In the genomic region with DNA sequence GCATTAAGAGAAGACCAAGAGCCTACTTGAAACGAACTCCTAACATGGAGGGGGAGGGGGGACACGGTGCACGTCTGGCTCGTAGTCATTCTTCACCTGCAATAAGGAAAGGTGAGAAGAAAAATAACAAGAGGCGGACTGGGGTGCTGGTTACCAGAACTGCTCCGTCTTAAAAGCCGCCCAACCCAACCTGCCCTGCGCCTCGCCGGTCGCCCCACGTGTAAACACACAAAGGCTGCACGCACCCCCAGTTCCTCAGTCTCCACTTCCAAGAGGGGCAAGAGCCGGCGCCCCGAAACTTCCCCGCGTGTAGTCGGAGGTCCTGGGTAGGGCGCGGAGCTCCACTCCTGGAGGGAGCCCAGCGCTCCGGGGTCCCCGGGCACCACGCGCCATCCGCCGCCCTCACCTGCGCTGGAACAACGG, we compare ENCODE assay signal across 8 mouse cellular contexts. TPM values are rescaled to one million over a fixed set of nuclear protein-coding genes. Genes with fewer than 3 reads are reported as not detected.
DNase-seq lines count a peak whose midpoint lies in the region; ATAC-seq and TF ChIP-seq lines count a peak whose summit lies in the region.

No protein-coding gene starts in this region.

- no peak for TF ChIP-seq POLR2A in bone marrow, adult 2 months (IDR thresholded peaks at IDR 0.05; ENCODE audit: borderline replicate concordance, control insufficient read depth, low read depth, low read length)

- H3K4me1 ChIP-seq in bone marrow, adult 2 months (ENCODE audit: control insufficient read depth, insufficient read depth, low read length): no peaks in the 10 kb centered on the region; the same call in 1 of the 2 replicates
- H3K4me1 ChIP-seq in hindbrain, embryonic 11.5 days (replicated peaks; ENCODE audit: control insufficient read depth, insufficient read depth, low read length): peaks cover 3% of the 10 kb centered on the region; the same call in 1 of the 2 replicates
- H3K4me1 ChIP-seq in midbrain, embryonic 11.5 days (ENCODE audit: control insufficient read depth, insufficient read depth, low read length): peaks cover 16% of the 10 kb centered on the region

- no peak for TF ChIP-seq CTCF in left cerebral cortex, adult 2 months (IDR thresholded peaks at IDR 0.05)
- TF ChIP-seq CTCF in bone marrow, adult 2 months (IDR thresholded peaks at IDR 0.05; ENCODE audit: control insufficient read depth, insufficient read depth, low read length): no peak

- H3K27me3 ChIP-seq in hindbrain, embryonic 11.5 days (ENCODE audit: control insufficient read depth, insufficient read depth, low read length): no peaks in the 10 kb centered on the region
- no peaks in the 10 kb centered on the region for H3K27me3 ChIP-seq in midbrain, embryonic 11.5 days (ENCODE audit: control insufficient read depth, insufficient read depth, low read length)

- intact Hi-C loops in left cerebral cortex, adult 2 months (cut with DNase I): no loop called here

- H3K27ac ChIP-seq in left cerebral cortex, adult 2 months: no peak overlapping the region
- peak overlapping the region; percentile 46; the same call in 1 of the 2 replicates for H3K27ac ChIP-seq in bone marrow, adult 2 months (ENCODE audit: control insufficient read depth, insufficient read depth, low read depth, low read length, poor library complexity)
- H3K27ac ChIP-seq in hindbrain, embryonic 11.5 days (ENCODE audit: low read depth, low read length): peak overlapping the region; percentile 91
- peak overlapping the region; percentile 94 for H3K27ac ChIP-seq in midbrain, embryonic 11.5 days (ENCODE audit: low read depth, low read length)

- no peak; the same call in 1 of the 2 replicates for ATAC-seq in hindbrain, embryonic 11.5 days (ENCODE audit: low FRiP score)
- no peak for ATAC-seq in midbrain, embryonic 11.5 days (ENCODE audit: low FRiP score)

- H3K9me3 ChIP-seq in hindbrain, embryonic 11.5 days (ENCODE audit: control insufficient read depth, low read length): no peaks in the 10 kb centered on the region
- H3K9me3 ChIP-seq in midbrain, embryonic 11.5 days (ENCODE audit: control insufficient read depth, low read length): no peaks in the 10 kb centered on the region

- no peaks in the 10 kb centered on the region for H3K36me3 ChIP-seq in hindbrain, embryonic 11.5 days (ENCODE audit: control insufficient read depth, insufficient read depth, low read length)
- no peaks in the 10 kb centered on the region for H3K36me3 ChIP-seq in midbrain, embryonic 11.5 days (ENCODE audit: control insufficient read depth, insufficient read depth, low read length)

- under 1% methylated on average over 30 of the region's 30 CpGs for WGBS in bone marrow, adult 2 months
- 0% methylated on average over 29 of the region's 30 CpGs for WGBS in hindbrain, embryonic 11.5 days
- WGBS in midbrain, embryonic 11.5 days: under 1% methylated on average over 29 of the region's 30 CpGs

- H3K4me2 ChIP-seq in hindbrain, embryonic 11.5 days (replicated peaks; ENCODE audit: low read depth, low read length): peak overlapping the region; percentile 64
- peak overlapping the region; percentile 62 for H3K4me2 ChIP-seq in midbrain, embryonic 11.5 days

- peak overlapping the region; percentile 99 for H3K9ac ChIP-seq in hindbrain, embryonic 11.5 days (ENCODE audit: low read depth, low read length)
- H3K9ac ChIP-seq in midbrain, embryonic 11.5 days (ENCODE audit: low read length): peak overlapping the region; percentile 99

- DNase-seq in left cerebral cortex, adult 2 months (ENCODE audit: extremely low spot score in 1 of 2, low spot score in 2 of 2): peak in 1 of 2 experiments; percentile 10
- no peak for DNase-seq in left cerebral cortex, adult 9 months (ENCODE audit: low spot score in 2 of 2)
- no peak for DNase-seq in hindbrain, embryonic 11.5 days (ENCODE audit: low spot score)
- DNase-seq in midbrain, embryonic 11.5 days (ENCODE audit: low spot score, missing footprints): no peak
- DNase-seq in cerebellum, adult 9-11 months: no peak
- no peak for DNase-seq in ovary, postnatal 36 days (ENCODE audit: low spot score)
- DNase-seq in retina, embryonic 14.5 days (ENCODE audit: low spot score): no peak

- peak overlapping the region; percentile 50 for H3K4me3 ChIP-seq in left cerebral cortex, adult 2 months
- peak overlapping the region; percentile 96 for H3K4me3 ChIP-seq in bone marrow, adult 2 months (replicated peaks; ENCODE audit: control insufficient read depth, low read depth, low read length)
- H3K4me3 ChIP-seq in hindbrain, embryonic 11.5 days (ENCODE audit: low read depth, low read length): peak overlapping the region; percentile 85
- H3K4me3 ChIP-seq in midbrain, embryonic 11.5 days (ENCODE audit: low read depth, low read length): peak overlapping the region; percentile 94

RNA-seq across cellular contexts. Expression of gene Sinhcaf, which starts 1.9 kb away (rescaled TPM):
- 1 to 10 TPM; 3.3 to 4.4 TPM for total RNA-seq in left cerebral cortex, adult 2 months (2021)
- polyA plus RNA-seq in bone marrow, adult 2 months (2011; ENCODE audit: insufficient read depth, insufficient read length, low replicate concordance, missing spikeins): 22.2 and 39.9 TPM in 2 replicates
- polyA plus RNA-seq in hindbrain, embryonic 11.5 days (2014; fragmentation: Nextera tagmentation; extraction: Ambion mirVana): 246 and 283 TPM in 2 replicates
- 313 and 341 TPM in 2 replicates for polyA plus RNA-seq in midbrain, embryonic 11.5 days (2014; fragmentation: Nextera tagmentation; extraction: Ambion mirVana)

RNA-seq across cellular contexts. Expression of gene Caprin2, which starts 48.3 kb away (rescaled TPM):
- 1 to 10 TPM; 7.7 to 8.0 TPM for total RNA-seq in left cerebral cortex, adult 2 months (2021)
- polyA plus RNA-seq in bone marrow, adult 2 months (2011; ENCODE audit: insufficient read depth, insufficient read length, low replicate concordance, missing spikeins): 9.6 and 16.0 TPM in 2 replicates
- 10.7 and 13.1 TPM in 2 replicates for polyA plus RNA-seq in hindbrain, embryonic 11.5 days (2014; fragmentation: Nextera tagmentation; extraction: Ambion mirVana)
- 13.8 and 17.3 TPM in 2 replicates for polyA plus RNA-seq in midbrain, embryonic 11.5 days (2014; fragmentation: Nextera tagmentation; extraction: Ambion mirVana)
